Mouse (Mus musculus) heart, embryonic 14.5 days (tissue): ENCODE measurements around the gene Tas2r124. TPM values are rescaled to one million over a fixed set of nuclear protein-coding genes. Genes with fewer than 3 reads are reported as not detected.

ENCODE experiments used
- polyA plus RNA-seq: library from polyadenylated mRNA; unstranded; fragments of >200 nt; fragmentation: Nextera tagmentation; extraction: Ambion mirVana; gene quantifications from 2 replicates; pipeline ENCODE4 v1.2.1, GENCODE M21; 2014

Gene Tas2r124
- polyA plus RNA-seq, 1 experiment from 2014 or later = not detected

Other genes with a start within 250 kb of the Tas2r124 start
- not detected in 2 replicates for gene Prh1, start 184.9 kb upstream of the Tas2r124 start, polyA plus RNA-seq
- not detected in 2 replicates for gene Prp2, start 158.8 kb upstream of the Tas2r124 start, polyA plus RNA-seq
- not detected in 2 replicates for gene A630073D07Rik, start 103.2 kb upstream of the Tas2r124 start, polyA plus RNA-seq
- not detected in 2 replicates for gene Tas2r120, start 97.8 kb upstream of the Tas2r124 start, polyA plus RNA-seq
- gene Tas2r121, start 53.7 kb upstream of the Tas2r124 start, polyA plus RNA-seq = not detected in 2 replicates
- not detected in 2 replicates for gene Tas2r122, start 42.8 kb upstream of the Tas2r124 start, polyA plus RNA-seq
- gene Tas2r115, start 16.7 kb upstream of the Tas2r124 start, polyA plus RNA-seq = not detected in 2 replicates
- gene Tas2r102, start 7.4 kb downstream of the Tas2r124 start, polyA plus RNA-seq = not detected in 2 replicates
- not detected in 2 replicates for gene Tas2r136, start 23.4 kb downstream of the Tas2r124 start, polyA plus RNA-seq
- gene Tas2r117, start 48.1 kb downstream of the Tas2r124 start, polyA plus RNA-seq = not detected in 2 replicates
- gene Tas2r123, start 92.4 kb downstream of the Tas2r124 start, polyA plus RNA-seq = not detected in 2 replicates
- not detected in 2 replicates for gene Tas2r116, start 100.7 kb downstream of the Tas2r124 start, polyA plus RNA-seq
- not detected in 2 replicates for gene Tas2r110, start 113.3 kb downstream of the Tas2r124 start, polyA plus RNA-seq
- gene Tas2r113, start 138.3 kb downstream of the Tas2r124 start, polyA plus RNA-seq = not detected in 2 replicates
- gene Tas2r125, start 154.9 kb downstream of the Tas2r124 start, polyA plus RNA-seq = not detected in 2 replicates
- gene Tas2r129, start 196.4 kb downstream of the Tas2r124 start, polyA plus RNA-seq = not detected in 2 replicates
- not detected in 2 replicates for gene Tas2r131, start 203.2 kb downstream of the Tas2r124 start, polyA plus RNA-seq
- not detected in 2 replicates for gene Tas2r109, start 226.2 kb downstream of the Tas2r124 start, polyA plus RNA-seq